Comparison of ENCODE assay signal across 22 mouse cellular contexts in genomic region chr9:117020216-117020615, GRCm38 (mm10).
DNase-seq lines count a peak whose midpoint lies in the region; ATAC-seq and TF ChIP-seq lines count a peak whose summit lies in the region.
"Had no signal": no experiment of that assay in that cellular context is flagged by ENCODE, and none has a peak within 500 bp of the region (broad histone marks: within the 10 kb centered on the region; RNA-seq: fewer than 3 reads in every experiment).

No protein-coding gene starts in this region.

- no peak overlapping the region for H3K4me3 ChIP-seq in heart, embryonic 10.5 days
- H3K4me3 ChIP-seq in heart, embryonic 12.5 days: no peak overlapping the region
- H3K4me3 ChIP-seq in intestine, embryonic 14.5 days (ENCODE audit: low read depth, low read length): no peak overlapping the region
- no peak overlapping the region for H3K4me3 ChIP-seq in intestine, postnatal 0 days (ENCODE audit: low read depth, low read length)
- H3K4me3 ChIP-seq in midbrain, embryonic 11.5 days (ENCODE audit: low read depth, low read length): no peak overlapping the region
- no peak overlapping the region for H3K4me3 ChIP-seq in midbrain, embryonic 16.5 days (ENCODE audit: low read depth, low read length)

- no peak overlapping the region for H3K9ac ChIP-seq in heart, embryonic 12.5 days
- no peak overlapping the region for H3K9ac ChIP-seq in intestine, embryonic 14.5 days (ENCODE audit: low read length)
- no peak overlapping the region for H3K9ac ChIP-seq in intestine, postnatal 0 days (ENCODE audit: low read depth, low read length)
- no peak overlapping the region for H3K9ac ChIP-seq in midbrain, embryonic 11.5 days (ENCODE audit: low read length)
- H3K9ac ChIP-seq in midbrain, embryonic 16.5 days (ENCODE audit: low read depth, low read length): no peak overlapping the region

- ATAC-seq in heart, embryonic 12.5 days (ENCODE audit: insufficient number of reproducible peaks, low FRiP score): no peak
- no peak for ATAC-seq in intestine, embryonic 14.5 days (replicated peaks; ENCODE audit: low FRiP score, low TSS enrichment, low read depth)
- no peak for ATAC-seq in intestine, postnatal 0 days
- ATAC-seq in midbrain, embryonic 11.5 days (ENCODE audit: low FRiP score): no peak
- no peak for ATAC-seq in midbrain, embryonic 16.5 days
- ATAC-seq: activated CD4-positive, CD25-positive, alpha-beta regulatory T cell, adult 4 months; CD4-positive, CD25-positive, alpha-beta regulatory T cell, adult 4 months; Patski had no signal

- H3K4me1 ChIP-seq in heart, embryonic 10.5 days: peaks cover 28% of the 10 kb centered on the region
- H3K4me1 ChIP-seq in heart, embryonic 12.5 days (replicated peaks): peaks cover 26% of the 10 kb centered on the region
- peaks cover 7% of the 10 kb centered on the region; the same call in 1 of the 2 replicates for H3K4me1 ChIP-seq in intestine, embryonic 14.5 days (replicated peaks; ENCODE audit: control insufficient read depth, insufficient read depth, low read length)
- H3K4me1 ChIP-seq in intestine, postnatal 0 days (replicated peaks; ENCODE audit: control insufficient read depth, insufficient read depth, low read length): peaks cover 3% of the 10 kb centered on the region; the same call in 1 of the 2 replicates
- H3K4me1 ChIP-seq in midbrain, embryonic 11.5 days (ENCODE audit: control insufficient read depth, insufficient read depth, low read length): peaks cover 5% of the 10 kb centered on the region; the same call in 1 of the 2 replicates
- peaks cover 11% of the 10 kb centered on the region for H3K4me1 ChIP-seq in midbrain, embryonic 16.5 days (ENCODE audit: control insufficient read depth, insufficient read depth, low read length)

- no peaks in the 10 kb centered on the region for H3K36me3 ChIP-seq in heart, embryonic 10.5 days
- no peaks in the 10 kb centered on the region for H3K36me3 ChIP-seq in heart, embryonic 12.5 days
- H3K36me3 ChIP-seq in intestine, embryonic 14.5 days (ENCODE audit: control insufficient read depth, insufficient read depth, low read length): no peaks in the 10 kb centered on the region
- H3K36me3 ChIP-seq in intestine, postnatal 0 days (ENCODE audit: control insufficient read depth, insufficient read depth): no peaks in the 10 kb centered on the region
- no peaks in the 10 kb centered on the region for H3K36me3 ChIP-seq in midbrain, embryonic 11.5 days (ENCODE audit: control insufficient read depth, insufficient read depth, low read length)
- H3K36me3 ChIP-seq in midbrain, embryonic 16.5 days (ENCODE audit: control insufficient read depth, insufficient read depth, low read length): no peaks in the 10 kb centered on the region
- H3K36me3 ChIP-seq: G1E had no signal

- intact Hi-C loops in heart, postnatal 36 days (cut with DNase I): no loop called here

- DNase-seq in heart, adult 11 months: peak; percentile 56
- DNase-seq in heart, postnatal 36 days: no peak
- peak; percentile 61 for DNase-seq in heart, embryonic 10.5 days (ENCODE audit: low spot score)
- DNase-seq in intestine, embryonic 14.5 days (ENCODE audit: low spot score): peak; percentile 29
- DNase-seq in midbrain, embryonic 11.5 days (ENCODE audit: low spot score, missing footprints): peak; percentile 10
- DNase-seq: adrenal gland, adult 2 months; adrenal gland, adult 8-10 months; adrenal gland, postnatal 10 days; adrenal gland, postnatal 14 days; adrenal gland, postnatal 25 days; adrenal gland, postnatal 36 days; B cell, adult 2 months; cerebellum, adult 11 months; cerebellum, adult 11-12 months had no signal

- TF ChIP-seq CTCF in intestine, postnatal 0 days (IDR thresholded peaks at IDR 0.05; ENCODE audit: low read depth): no peak

- no peak overlapping the region for H3K4me2 ChIP-seq in heart, embryonic 12.5 days
- H3K4me2 ChIP-seq in intestine, embryonic 14.5 days (ENCODE audit: low read length): no peak overlapping the region
- no peak overlapping the region for H3K4me2 ChIP-seq in intestine, postnatal 0 days (replicated peaks; ENCODE audit: low read depth)
- no peak overlapping the region for H3K4me2 ChIP-seq in midbrain, embryonic 11.5 days
- no peak overlapping the region for H3K4me2 ChIP-seq in midbrain, embryonic 16.5 days (ENCODE audit: low read length)

- no peaks in the 10 kb centered on the region for H3K9me3 ChIP-seq in heart, embryonic 10.5 days
- no peaks in the 10 kb centered on the region for H3K9me3 ChIP-seq in heart, embryonic 12.5 days (replicated peaks)
- H3K9me3 ChIP-seq in intestine, embryonic 14.5 days (ENCODE audit: control insufficient read depth, low read length): no peaks in the 10 kb centered on the region
- no peaks in the 10 kb centered on the region for H3K9me3 ChIP-seq in intestine, postnatal 0 days (ENCODE audit: control insufficient read depth)
- no peaks in the 10 kb centered on the region for H3K9me3 ChIP-seq in midbrain, embryonic 11.5 days (ENCODE audit: control insufficient read depth, low read length)
- H3K9me3 ChIP-seq in midbrain, embryonic 16.5 days (replicated peaks; ENCODE audit: control insufficient read depth, low read length, poor library complexity, severe bottlenecking): no peaks in the 10 kb centered on the region

- WGBS in heart, embryonic 10.5 days: 95% methylated on average over 2 of the region's 2 CpGs
- 82% methylated on average over 2 of the region's 2 CpGs for WGBS in heart, embryonic 12.5 days
- 92% methylated on average over 2 of the region's 2 CpGs for WGBS in intestine, embryonic 14.5 days
- WGBS in intestine, postnatal 0 days: 98% methylated on average over 2 of the region's 2 CpGs
- WGBS in midbrain, embryonic 11.5 days: 94% methylated on average over 2 of the region's 2 CpGs
- 98% methylated on average over 2 of the region's 2 CpGs for WGBS in midbrain, embryonic 16.5 days

- no peak overlapping the region for H3K27ac ChIP-seq in heart, embryonic 10.5 days
- H3K27ac ChIP-seq in heart, embryonic 12.5 days (ENCODE audit: poor library complexity, severe bottlenecking): no peak overlapping the region
- no peak overlapping the region for H3K27ac ChIP-seq in intestine, embryonic 14.5 days (ENCODE audit: low read depth)
- no peak overlapping the region for H3K27ac ChIP-seq in intestine, postnatal 0 days (ENCODE audit: low read depth, low read length)
- H3K27ac ChIP-seq in midbrain, embryonic 11.5 days (ENCODE audit: low read depth, low read length): no peak overlapping the region
- no peak overlapping the region for H3K27ac ChIP-seq in midbrain, embryonic 16.5 days (ENCODE audit: low read length)

- no peaks in the 10 kb centered on the region for H3K27me3 ChIP-seq in heart, embryonic 10.5 days (ENCODE audit: insufficient read depth, poor library complexity, severe bottlenecking)
- H3K27me3 ChIP-seq in heart, embryonic 12.5 days (replicated peaks): no peaks in the 10 kb centered on the region
- no peaks in the 10 kb centered on the region for H3K27me3 ChIP-seq in intestine, embryonic 14.5 days (replicated peaks; ENCODE audit: control insufficient read depth, insufficient read depth, low read length)
- no peaks in the 10 kb centered on the region for H3K27me3 ChIP-seq in intestine, postnatal 0 days (replicated peaks; ENCODE audit: control insufficient read depth, insufficient read depth, low read length)
- H3K27me3 ChIP-seq in midbrain, embryonic 11.5 days (ENCODE audit: control insufficient read depth, insufficient read depth, low read length): no peaks in the 10 kb centered on the region
- H3K27me3 ChIP-seq in midbrain, embryonic 16.5 days (ENCODE audit: control insufficient read depth, insufficient read depth, low read depth, low read length): no peaks in the 10 kb centered on the region
- H3K27me3 ChIP-seq: CH12.LX, Patski had no signal

Comparison
In these comparisons a context has a peak if more than half of its experiments do, and no peak if none do; other contexts are left out.
1. DNase-seq: peak in heart, adult 11 months (single experiment), heart, embryonic 10.5 days (single experiment), intestine, embryonic 14.5 days (single experiment) and midbrain, embryonic 11.5 days (single experiment); none in heart, postnatal 36 days (0 of 2).